Mouse (Mus musculus): Measurements from ENCODE around the gene Prdm11. TPM values are rescaled to one million over a fixed set of nuclear protein-coding genes. Genes with fewer than 3 reads are reported as not detected.

The Prdm11 gene
- total RNA-seq, 1 experiment = 3.7 TPM

- no peak for DNase-seq (ENCODE audit: low read depth, low spot score)
- no peaks in the 10 kb centered on the region for H3K9me3 ChIP-seq (ENCODE audit: control insufficient read depth, insufficient read depth, low read depth, low read length)
- H3K4me1 ChIP-seq (ENCODE audit: control insufficient read depth in 2 of 2, insufficient read depth in 2 of 2, low read length in 2 of 2, poor library complexity in 1 of 2) = peaks cover 2 to 8% of the 10 kb centered on the region in 2 experiments; a peak in 2 of 4 replicates
- TF ChIP-seq HCFC1 (IDR thresholded peaks at IDR 0.05; ENCODE audit: borderline replicate concordance, insufficient read depth, low read length) = no peak
- in situ Hi-C loops (cut with MboI; ENCODE audit: low sequenced_read_pairs in 2 of 2, unreplicated experiment in 2 of 2) = no loop called here
- H3K27ac ChIP-seq (ENCODE audit: insufficient read depth, low read depth, low read length, poor library complexity, severe bottlenecking) = no peak overlapping the region
- H3K36me3 ChIP-seq (ENCODE audit: control insufficient read depth, insufficient read depth, low read length, poor library complexity, severe bottlenecking) = 0 out of 2 replicates have a peak, but pooled peaks cover 3% of the 10 kb centered on the region
- H3K4me3 ChIP-seq (ENCODE audit: insufficient read depth in 1 of 2, low read depth in 1 of 2, low read length in 2 of 2, poor library complexity in 1 of 2, severe bottlenecking in 1 of 2) = no peak overlapping the region
- H3K9ac ChIP-seq (ENCODE audit: insufficient read depth, low read depth, low read length, poor library complexity, severe bottlenecking) = no peak overlapping the region
Observed at GRCm38 (mm10) chr2:92941463-92941862, 104.5 kb downstream of the Prdm11 start.

GRCm38 (mm10) chr2:92940963-92941362 is 105.0 kb downstream of the Prdm11 start:
- in situ Hi-C loops (cut with MboI; ENCODE audit: low sequenced_read_pairs in 2 of 2, unreplicated experiment in 2 of 2) = no loop called here
- DNase-seq (ENCODE audit: low read depth, low spot score) = no peak
- Histone ChIP-seq H3K27ac (ENCODE audit: insufficient read depth, low read depth, low read length, poor library complexity, severe bottlenecking) (no peak overlapping the region), H3K36me3 (ENCODE audit: control insufficient read depth, insufficient read depth, low read length, poor library complexity, severe bottlenecking) (0 out of 2 replicates have a peak, but pooled peaks cover 3% of the 10 kb centered on the region), H3K9ac (ENCODE audit: insufficient read depth, low read depth, low read length, poor library complexity, severe bottlenecking) (no peak overlapping the region), H3K4me3 (ENCODE audit: insufficient read depth in 1 of 2, low read depth in 1 of 2, low read length in 2 of 2, poor library complexity in 1 of 2, severe bottlenecking in 1 of 2) (no peak overlapping the region), H3K4me1 (ENCODE audit: control insufficient read depth in 2 of 2, insufficient read depth in 2 of 2, low read length in 2 of 2, poor library complexity in 1 of 2) (peaks cover 2 to 10% of the 10 kb centered on the region in 2 experiments; a peak in 3 of 4 replicates), H3K9me3 (ENCODE audit: control insufficient read depth, insufficient read depth, low read depth, low read length) (no peaks in the 10 kb centered on the region)
- TF ChIP-seq ZC3H11A (IDR thresholded peaks at IDR 0.05; ENCODE audit: borderline replicate concordance, low read depth, low read length) (no peak), HCFC1 (IDR thresholded peaks at IDR 0.05; ENCODE audit: borderline replicate concordance, insufficient read depth, low read length) (no peak), CHD2 (IDR thresholded peaks at IDR 0.05; ENCODE audit: low read depth, low read length) (no peak), ZNF384 (IDR thresholded peaks at IDR 0.05; ENCODE audit: low read depth, low read length) (no peak), MAFK (IDR thresholded peaks at IDR 0.05; ENCODE audit: insufficient read depth, low read depth, low read length) (no peak)

- DNase-seq (ENCODE audit: low read depth, low spot score) = no peak
- TF ChIP-seq HCFC1 (IDR thresholded peaks at IDR 0.05; ENCODE audit: borderline replicate concordance, insufficient read depth, low read length) (no peak), ZC3H11A (IDR thresholded peaks at IDR 0.05; ENCODE audit: borderline replicate concordance, low read depth, low read length) (no peak), CHD2 (IDR thresholded peaks at IDR 0.05; ENCODE audit: low read depth, low read length) (no peak), ZNF384 (IDR thresholded peaks at IDR 0.05; ENCODE audit: low read depth, low read length) (no peak)
Observed at GRCm38 (mm10) chr2:92938827-92939226, 107.1 kb downstream of the Prdm11 start.

GRCm38 (mm10) chr2:92938063-92938462 is 107.9 kb downstream of the Prdm11 start:
- in situ Hi-C loops (cut with MboI; ENCODE audit: low sequenced_read_pairs in 2 of 2, unreplicated experiment in 2 of 2) = no loop called here

More at GRCm38 (mm10) chr2:92938827-92939226, 107.1 kb downstream of the Prdm11 start:
- Histone ChIP-seq H3K4me1 (ENCODE audit: control insufficient read depth in 2 of 2, insufficient read depth in 2 of 2, low read length in 2 of 2, poor library complexity in 1 of 2) (peaks cover 2 to 19% of the 10 kb centered on the region in 2 experiments; a peak in 3 of 4 replicates), H3K9ac (ENCODE audit: insufficient read depth, low read depth, low read length, poor library complexity, severe bottlenecking) (no peak overlapping the region), H3K27ac (ENCODE audit: insufficient read depth, low read depth, low read length, poor library complexity, severe bottlenecking) (no peak overlapping the region), H3K4me3 (ENCODE audit: insufficient read depth in 1 of 2, low read depth in 1 of 2, low read length in 2 of 2, poor library complexity in 1 of 2, severe bottlenecking in 1 of 2) (no peak overlapping the region), H3K9me3 (ENCODE audit: control insufficient read depth, insufficient read depth, low read depth, low read length) (no peaks in the 10 kb centered on the region), H3K36me3 (ENCODE audit: control insufficient read depth, insufficient read depth, low read length, poor library complexity, severe bottlenecking) (0 out of 2 replicates have a peak, but pooled peaks cover 3% of the 10 kb centered on the region)
- in situ Hi-C loops (cut with MboI; ENCODE audit: low sequenced_read_pairs in 2 of 2, unreplicated experiment in 2 of 2) = no loop called here

GRCm38 (mm10) chr2:92935483-92935882 is 110.5 kb downstream of the Prdm11 start:
- H3K4me1 ChIP-seq (ENCODE audit: control insufficient read depth in 2 of 2, insufficient read depth in 2 of 2, low read length in 2 of 2, poor library complexity in 1 of 2) = peaks cover 2 to 22% of the 10 kb centered on the region in 2 experiments; a peak in 3 of 4 replicates
- no peak for DNase-seq (ENCODE audit: low read depth, low spot score)
- no peaks in the 10 kb centered on the region for H3K9me3 ChIP-seq (ENCODE audit: control insufficient read depth, insufficient read depth, low read depth, low read length)
- H3K9ac ChIP-seq (ENCODE audit: insufficient read depth, low read depth, low read length, poor library complexity, severe bottlenecking) = no peak overlapping the region
- H3K4me3 ChIP-seq (ENCODE audit: insufficient read depth in 1 of 2, low read depth in 1 of 2, low read length in 2 of 2, poor library complexity in 1 of 2, severe bottlenecking in 1 of 2) = no peak overlapping the region
- in situ Hi-C loops (cut with MboI; ENCODE audit: low sequenced_read_pairs in 2 of 2, unreplicated experiment in 2 of 2) = no loop called here
- no peak overlapping the region for H3K27ac ChIP-seq (ENCODE audit: insufficient read depth, low read depth, low read length, poor library complexity, severe bottlenecking)
- TF ChIP-seq MAFK (IDR thresholded peaks at IDR 0.05; ENCODE audit: insufficient read depth, low read depth, low read length) (no peak), CHD2 (IDR thresholded peaks at IDR 0.05; ENCODE audit: low read depth, low read length) (no peak), ZC3H11A (IDR thresholded peaks at IDR 0.05; ENCODE audit: borderline replicate concordance, low read depth, low read length) (no peak), HCFC1 (IDR thresholded peaks at IDR 0.05; ENCODE audit: borderline replicate concordance, insufficient read depth, low read length) (no peak), ZNF384 (IDR thresholded peaks at IDR 0.05; ENCODE audit: low read depth, low read length) (no peak)
- H3K36me3 ChIP-seq (ENCODE audit: control insufficient read depth, insufficient read depth, low read length, poor library complexity, severe bottlenecking) = no peaks in the 10 kb centered on the region

More at GRCm38 (mm10) chr2:92938063-92938462, 107.9 kb downstream of the Prdm11 start:
- no peak overlapping the region for H3K27ac ChIP-seq (ENCODE audit: insufficient read depth, low read depth, low read length, poor library complexity, severe bottlenecking)
- no peak for TF ChIP-seq HCFC1 (IDR thresholded peaks at IDR 0.05; ENCODE audit: borderline replicate concordance, insufficient read depth, low read length)
- TF ChIP-seq ZC3H11A (IDR thresholded peaks at IDR 0.05; ENCODE audit: borderline replicate concordance, low read depth, low read length) = no peak
- no peak for TF ChIP-seq MAFK (IDR thresholded peaks at IDR 0.05; ENCODE audit: insufficient read depth, low read depth, low read length)
- no peak for TF ChIP-seq CHD2 (IDR thresholded peaks at IDR 0.05; ENCODE audit: low read depth, low read length)
- TF ChIP-seq ZNF384 (IDR thresholded peaks at IDR 0.05; ENCODE audit: low read depth, low read length) = no peak
- peaks cover 2 to 22% of the 10 kb centered on the region in 2 experiments; a peak in 3 of 4 replicates for H3K4me1 ChIP-seq (ENCODE audit: control insufficient read depth in 2 of 2, insufficient read depth in 2 of 2, low read length in 2 of 2, poor library complexity in 1 of 2)
- H3K9me3 ChIP-seq (ENCODE audit: control insufficient read depth, insufficient read depth, low read depth, low read length) = no peaks in the 10 kb centered on the region
- no peak for DNase-seq (ENCODE audit: low read depth, low spot score)
- 0 out of 2 replicates have a peak, but pooled peaks cover 3% of the 10 kb centered on the region for H3K36me3 ChIP-seq (ENCODE audit: control insufficient read depth, insufficient read depth, low read length, poor library complexity, severe bottlenecking)
- no peak overlapping the region for H3K9ac ChIP-seq (ENCODE audit: insufficient read depth, low read depth, low read length, poor library complexity, severe bottlenecking)
- H3K4me3 ChIP-seq (ENCODE audit: insufficient read depth in 1 of 2, low read depth in 1 of 2, low read length in 2 of 2, poor library complexity in 1 of 2, severe bottlenecking in 1 of 2) = no peak overlapping the region

Data from ES-E14 (cell line).